Mouse (Mus musculus): ENCODE results near the gene Tmem38a. TPM values are rescaled to one million over a fixed set of nuclear protein-coding genes. Genes with fewer than 3 reads are reported as not detected.

Gene Tmem38a
- polyA plus RNA-seq (2015; fragmentation: Nextera tagmentation; extraction: Ambion mirVana) = 12.6 and 13.3 TPM in 2 replicates

GRCm38 (mm10) chr8:72571611-72572473, at the start of gene Tmem38a:
Gene Tmem38a, plus strand, starts transcription at chr8:72572055.
- H3K27me3 ChIP-seq (replicated peaks) = no peaks in the 10 kb centered on the region
- H3K36me3 ChIP-seq = peaks cover 21% of the 10 kb centered on the region
- peak within 1 kb of the TSS; percentile 92 for H3K4me2 ChIP-seq (replicated peaks)
- H3K9ac ChIP-seq = peak within 1 kb of the TSS; percentile 60
- ATAC-seq = peak; percentile 50
- WGBS = under 1% methylated on average over 45 of the region's 45 CpGs
- H3K4me3 ChIP-seq (replicated peaks) = peak within 1 kb of the TSS; percentile 62
- H3K27ac ChIP-seq = peak within 1 kb of the TSS; percentile 94
- H3K9me3 ChIP-seq = no peaks in the 10 kb centered on the region
- peaks cover 14% of the 10 kb centered on the region for H3K4me1 ChIP-seq (replicated peaks)

DNA sequence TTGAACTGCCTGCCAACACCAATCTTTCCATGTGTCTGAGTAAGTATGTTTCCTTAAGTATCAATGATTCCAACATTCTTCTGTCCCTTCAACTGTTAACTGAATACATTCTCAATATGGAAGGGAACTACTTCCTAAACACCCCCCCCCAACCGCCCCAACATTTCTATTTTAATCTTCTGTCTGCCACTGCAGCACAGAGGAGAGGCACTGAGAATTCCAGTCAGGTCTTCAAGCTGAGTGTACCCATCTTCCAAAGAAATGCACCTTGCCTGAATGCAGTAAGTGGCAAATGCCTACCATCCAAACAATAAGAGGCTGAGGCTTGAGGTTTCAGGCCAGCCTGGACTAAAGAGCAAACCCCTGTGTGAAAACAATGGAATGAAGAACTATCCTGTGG, 39.8 kb upstream of the Tmem38a start:
- Histone ChIP-seq H3K9ac (no peak overlapping the region), H3K4me3 (replicated peaks) (no peak overlapping the region), H3K9me3 (no peaks in the 10 kb centered on the region), H3K27me3 (replicated peaks) (no peaks in the 10 kb centered on the region), H3K4me1 (replicated peaks) (no peaks in the 10 kb centered on the region), H3K27ac (no peak overlapping the region), H3K4me2 (replicated peaks) (no peak overlapping the region), H3K36me3 (no peaks in the 10 kb centered on the region)
- no peak for ATAC-seq
- WGBS = 94% methylated on average over 1 of the region's 1 CpGs

DNA sequence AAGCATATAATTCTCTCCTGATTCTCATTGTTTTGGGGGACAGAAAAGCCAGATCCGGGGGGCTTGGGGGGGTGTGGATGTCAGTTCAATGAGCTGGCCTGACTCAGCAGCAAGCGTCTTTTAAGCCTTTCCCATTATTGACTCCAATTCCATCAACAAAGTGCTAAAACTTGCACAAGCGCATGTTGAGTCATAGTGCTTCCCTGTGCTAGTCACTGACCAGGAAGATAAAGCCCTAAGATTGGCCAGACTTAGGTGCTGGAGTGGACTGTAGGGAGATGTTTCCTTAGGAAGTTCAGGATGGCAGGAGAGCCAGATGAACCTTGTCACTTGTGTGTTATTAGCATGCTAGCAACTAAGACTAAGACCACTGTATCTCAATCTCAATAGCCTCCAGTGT, 37.0 kb upstream of the Tmem38a start:
- 93% methylated on average over 3 of the region's 3 CpGs for WGBS
- no peaks in the 10 kb centered on the region for H3K27me3 ChIP-seq (replicated peaks)
- no peak overlapping the region for H3K27ac ChIP-seq
- no peaks in the 10 kb centered on the region for H3K36me3 ChIP-seq
- H3K9me3 ChIP-seq = no peaks in the 10 kb centered on the region
- H3K9ac ChIP-seq = no peak overlapping the region
- H3K4me3 ChIP-seq (replicated peaks) = no peak overlapping the region
- no peaks in the 10 kb centered on the region for H3K4me1 ChIP-seq (replicated peaks)
- no peak overlapping the region for H3K4me2 ChIP-seq (replicated peaks)
- ATAC-seq = no peak

- no peaks in the 10 kb centered on the region for H3K27me3 ChIP-seq (replicated peaks)
- no peak overlapping the region for H3K4me2 ChIP-seq (replicated peaks)
- no peak for ATAC-seq
- no peaks in the 10 kb centered on the region for H3K4me1 ChIP-seq (replicated peaks)
- H3K27ac ChIP-seq = no peak overlapping the region
- no peaks in the 10 kb centered on the region for H3K9me3 ChIP-seq
- no peak overlapping the region for H3K4me3 ChIP-seq (replicated peaks)
- 0 out of 2 replicates have a peak, but pooled peaks cover 4% of the 10 kb centered on the region for H3K36me3 ChIP-seq
- H3K9ac ChIP-seq = no peak overlapping the region
These were observed 32.6 kb upstream of the Tmem38a start for GRCm38 (mm10) chr8:72539234-72539633.

GRCm38 (mm10) chr8:72547122-72547801, 24.6 kb upstream of the Tmem38a start:
- Histone ChIP-seq H3K4me3 (replicated peaks) (peak overlapping the region; percentile 89), H3K4me2 (replicated peaks) (peak overlapping the region; percentile 71), H3K36me3 (0 out of 2 replicates have a peak, but pooled peaks cover 4% of the 10 kb centered on the region), H3K4me1 (replicated peaks) (peaks cover 10% of the 10 kb centered on the region), H3K9ac (peak overlapping the region; percentile 97), H3K9me3 (no peaks in the 10 kb centered on the region), H3K27ac (peak overlapping the region; percentile 75), H3K27me3 (replicated peaks) (no peaks in the 10 kb centered on the region)
- ATAC-seq = no peak; the same call in 1 of the 2 replicates
- 1% methylated on average over 27 of the region's 27 CpGs for WGBS

- peak within 1 kb of the TSS; percentile 86 for H3K27ac ChIP-seq
- ATAC-seq = peak; percentile 97
- peak within 1 kb of the TSS; percentile 89 for H3K4me3 ChIP-seq (replicated peaks)
- 0 out of 2 replicates have a peak, but pooled peaks cover 4% of the 10 kb centered on the region for H3K36me3 ChIP-seq
- no peaks in the 10 kb centered on the region for H3K27me3 ChIP-seq (replicated peaks)
- H3K4me1 ChIP-seq (replicated peaks) = peaks cover 10% of the 10 kb centered on the region
- H3K9ac ChIP-seq = peak within 1 kb of the TSS; percentile 97
- under 1% methylated on average over 83 of the region's 92 CpGs for WGBS
- no peaks in the 10 kb centered on the region for H3K9me3 ChIP-seq
- peak within 1 kb of the TSS; percentile 80 for H3K4me2 ChIP-seq (replicated peaks)
These were observed 23.8 kb upstream of the Tmem38a start, which contains the start of gene Med26 for GRCm38 (mm10) chr8:72547802-72548643. Gene Med26, minus strand, starts transcription at chr8:72548270.

DNA sequence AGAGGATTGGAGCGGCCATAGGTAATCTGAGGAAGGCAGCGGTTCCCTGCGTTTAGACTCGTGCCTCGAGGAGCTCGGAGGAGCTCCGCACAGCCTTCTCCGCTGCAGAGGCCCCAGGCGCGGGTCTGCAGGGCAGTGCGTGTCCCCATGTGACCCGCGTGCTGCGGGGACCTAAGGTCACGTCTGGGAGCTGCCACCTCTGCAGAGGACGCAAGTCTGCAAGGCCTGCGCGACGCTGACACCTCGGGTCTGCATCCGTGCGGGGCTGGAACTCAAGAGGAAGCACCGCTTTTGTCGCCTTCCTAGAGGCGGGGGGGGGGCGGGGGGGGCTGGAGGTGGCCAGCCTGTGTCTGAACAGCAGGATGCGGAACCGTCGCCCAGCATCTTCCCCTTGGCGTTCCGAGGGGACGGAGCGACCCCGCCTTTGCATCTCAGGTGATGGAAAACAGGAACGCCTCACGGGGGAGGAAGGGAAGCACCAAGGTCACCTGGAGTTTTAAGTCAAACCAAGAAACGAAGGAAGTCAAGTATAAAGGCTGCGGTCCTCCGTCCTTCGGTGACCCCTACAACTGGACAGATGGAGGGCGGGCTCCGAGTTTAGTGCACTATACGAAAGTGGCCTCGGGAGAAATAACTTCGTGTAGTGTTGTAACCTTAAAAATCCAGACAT, 23.1 kb upstream of the Tmem38a start:
- Histone ChIP-seq H3K36me3 (0 out of 2 replicates have a peak, but pooled peaks cover 4% of the 10 kb centered on the region), H3K4me3 (replicated peaks) (peak overlapping the region; percentile 89), H3K27me3 (replicated peaks) (no peaks in the 10 kb centered on the region), H3K4me2 (replicated peaks) (peak overlapping the region; percentile 80), H3K27ac (peak overlapping the region; percentile 86), H3K9me3 (no peaks in the 10 kb centered on the region), H3K9ac (peak overlapping the region; percentile 62), H3K4me1 (replicated peaks) (peaks cover 10% of the 10 kb centered on the region)
- peak; percentile 78 for ATAC-seq
- 0% methylated on average over 45 of the region's 45 CpGs for WGBS

GRCm38 (mm10) chr8:72549314-72549892, 22.5 kb upstream of the Tmem38a start:
- no peak for ATAC-seq
- no peaks in the 10 kb centered on the region for H3K36me3 ChIP-seq
- peak overlapping the region; percentile 89 for H3K4me3 ChIP-seq (replicated peaks)
- WGBS = 8% methylated on average over 5 of the region's 5 CpGs
- peak overlapping the region; percentile 86; the same call in 1 of the 2 replicates for H3K27ac ChIP-seq
- H3K4me1 ChIP-seq (replicated peaks) = peaks cover 10% of the 10 kb centered on the region
- H3K4me2 ChIP-seq (replicated peaks) = peak overlapping the region; percentile 80
- no peaks in the 10 kb centered on the region for H3K9me3 ChIP-seq
- H3K27me3 ChIP-seq (replicated peaks) = no peaks in the 10 kb centered on the region
- H3K9ac ChIP-seq = peak overlapping the region; percentile 62

GRCm38 (mm10) chr8:72555770-72556169, 16.1 kb upstream of the Tmem38a start:
- Histone ChIP-seq H3K4me3 (replicated peaks) (no peak overlapping the region), H3K9ac (no peak overlapping the region), H3K9me3 (no peaks in the 10 kb centered on the region), H3K27ac (no peak overlapping the region), H3K36me3 (peaks cover 6% of the 10 kb centered on the region; the same call in 1 of the 2 replicates), H3K27me3 (replicated peaks) (no peaks in the 10 kb centered on the region), H3K4me1 (replicated peaks) (no peaks in the 10 kb centered on the region), H3K4me2 (replicated peaks) (no peak overlapping the region)
- 43% methylated on average over 4 of the region's 4 CpGs for WGBS
- no peak for ATAC-seq

DNA sequence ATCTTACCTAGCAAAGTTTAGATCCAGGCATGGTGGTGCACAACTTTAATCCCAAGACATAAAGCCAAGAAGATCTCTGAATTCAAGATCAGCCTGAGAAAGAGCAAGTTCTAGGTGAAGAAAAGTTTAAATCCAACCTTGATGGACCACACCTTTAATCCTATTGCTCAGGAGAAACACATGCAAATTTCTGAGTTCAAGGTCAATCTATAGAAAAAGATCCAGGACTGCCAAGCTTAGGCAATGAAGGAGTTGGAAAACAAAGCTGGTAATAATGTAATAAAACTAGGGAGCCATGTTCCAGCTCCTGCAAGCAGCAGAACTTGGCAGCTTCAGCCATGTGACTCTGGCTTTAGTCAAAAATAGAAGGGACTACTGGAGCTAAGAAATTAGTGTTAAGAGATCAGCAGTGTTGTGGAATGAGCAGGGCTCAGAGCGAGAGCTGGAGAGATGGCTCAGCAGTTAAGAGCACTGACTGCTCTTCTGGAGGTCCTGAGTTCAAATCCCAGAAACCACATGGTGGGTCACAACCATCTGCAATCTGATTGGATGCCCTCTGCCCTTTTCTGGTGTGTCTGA, 10.7 kb upstream of the Tmem38a start:
- no peak for ATAC-seq
- Histone ChIP-seq H3K9me3 (no peaks in the 10 kb centered on the region), H3K4me3 (replicated peaks) (no peak overlapping the region), H3K9ac (no peak overlapping the region), H3K4me1 (replicated peaks) (no peaks in the 10 kb centered on the region), H3K27ac (no peak overlapping the region), H3K27me3 (replicated peaks) (no peaks in the 10 kb centered on the region), H3K4me2 (replicated peaks) (no peak overlapping the region), H3K36me3 (peaks cover 24% of the 10 kb centered on the region)
- WGBS = 86% methylated on average over 1 of the region's 1 CpGs

- Histone ChIP-seq H3K27ac (no peak overlapping the region), H3K4me2 (replicated peaks) (no peak overlapping the region), H3K4me3 (replicated peaks) (no peak overlapping the region), H3K4me1 (replicated peaks) (peaks cover 10% of the 10 kb centered on the region), H3K36me3 (peaks cover 45% of the 10 kb centered on the region), H3K9ac (no peak overlapping the region), H3K9me3 (no peaks in the 10 kb centered on the region), H3K27me3 (replicated peaks) (no peaks in the 10 kb centered on the region)
- 93% methylated on average over 2 of the region's 2 CpGs for WGBS
- no peak for ATAC-seq
These were observed 5.9 kb upstream of the Tmem38a start for GRCm38 (mm10) chr8:72565970-72566369.

All from intestine, embryonic 15.5 days (tissue).